Mouse (Mus musculus): ENCODE results near the gene Copz2. TPM values are rescaled to one million over a fixed set of nuclear protein-coding genes. Genes with fewer than 3 reads are reported as not detected.

Copz2 gene
- polyA plus RNA-seq, 1 experiment from 2014 or later = 86.6 TPM

GRCm38 (mm10) chr11:96859635-96860034 lies 10.0 kb downstream of the Copz2 start:
- H3K27ac ChIP-seq = no peak overlapping the region

GRCm38 (mm10) chr11:96860564-96860963 lies 10.9 kb downstream of the Copz2 start:
- H3K9me3 ChIP-seq = no peaks in the 10 kb centered on the region
- peaks cover 31% of the 10 kb centered on the region for H3K4me1 ChIP-seq
- 0 out of 2 replicates have a peak, but pooled peaks cover 9% of the 10 kb centered on the region for H3K27me3 ChIP-seq (ENCODE audit: insufficient read depth, poor library complexity, severe bottlenecking)
- WGBS = 13% methylated on average over 8 of the region's 8 CpGs
- H3K36me3 ChIP-seq = no peaks in the 10 kb centered on the region; the same call in 1 of the 2 replicates
- 0 out of 2 replicates have a peak overlapping the region, but pooled peaks have one; percentile 62 for H3K4me3 ChIP-seq
- peak overlapping the region; percentile 48; the same call in 1 of the 2 replicates for H3K27ac ChIP-seq
- DNase-seq (ENCODE audit: low spot score) = peak; percentile 91

More at GRCm38 (mm10) chr11:96859635-96860034, 10.0 kb downstream of the Copz2 start:
- H3K36me3 ChIP-seq = peaks cover 4% of the 10 kb centered on the region; the same call in 1 of the 2 replicates
- DNase-seq (ENCODE audit: low spot score) = no peak
- H3K4me1 ChIP-seq = peaks cover 31% of the 10 kb centered on the region
- 0 out of 2 replicates have a peak, but pooled peaks cover 9% of the 10 kb centered on the region for H3K27me3 ChIP-seq (ENCODE audit: insufficient read depth, poor library complexity, severe bottlenecking)
- no peaks in the 10 kb centered on the region for H3K9me3 ChIP-seq
- WGBS = 80% methylated on average over 4 of the region's 4 CpGs
- H3K4me3 ChIP-seq = no peak overlapping the region

GRCm38 (mm10) chr11:96861446-96861845 lies 11.8 kb downstream of the Copz2 start:
- Histone ChIP-seq H3K9me3 (no peaks in the 10 kb centered on the region), H3K36me3 (no peaks in the 10 kb centered on the region), H3K4me1 (peaks cover 31% of the 10 kb centered on the region), H3K27ac (peak overlapping the region; percentile 48; the same call in 1 of the 2 replicates), H3K4me3 (peak overlapping the region; percentile 62), H3K27me3 (ENCODE audit: insufficient read depth, poor library complexity, severe bottlenecking) (0 out of 2 replicates have a peak, but pooled peaks cover 6% of the 10 kb centered on the region)
- 1% methylated on average over 20 of the region's 20 CpGs for WGBS
- DNase-seq (ENCODE audit: low spot score) = no peak

- under 1% methylated on average over 31 of the region's 31 CpGs for WGBS
- Histone ChIP-seq H3K4me1 (peaks cover 31% of the 10 kb centered on the region), H3K4me3 (peak overlapping the region; percentile 62), H3K36me3 (no peaks in the 10 kb centered on the region), H3K27ac (peak overlapping the region; percentile 48; the same call in 1 of the 2 replicates), H3K27me3 (ENCODE audit: insufficient read depth, poor library complexity, severe bottlenecking) (0 out of 2 replicates have a peak, but pooled peaks cover 6% of the 10 kb centered on the region), H3K9me3 (no peaks in the 10 kb centered on the region)
- peak; percentile 97 for DNase-seq (ENCODE audit: low spot score)
Measured at GRCm38 (mm10) chr11:96861878-96862289, 12.2 kb downstream of the Copz2 start.

GRCm38 (mm10) chr11:96862534-96862933 lies 12.9 kb downstream of the Copz2 start:
- DNase-seq (ENCODE audit: low spot score) = no peak
- no peak overlapping the region for H3K27ac ChIP-seq
- 79% methylated on average over 12 of the region's 12 CpGs for WGBS
- peak overlapping the region; percentile 62; the same call in 1 of the 2 replicates for H3K4me3 ChIP-seq
- no peaks in the 10 kb centered on the region for H3K9me3 ChIP-seq
- no peaks in the 10 kb centered on the region for H3K36me3 ChIP-seq
- H3K4me1 ChIP-seq = peaks cover 29% of the 10 kb centered on the region
- H3K27me3 ChIP-seq (ENCODE audit: insufficient read depth, poor library complexity, severe bottlenecking) = 0 out of 2 replicates have a peak, but pooled peaks cover 6% of the 10 kb centered on the region

- 26% methylated on average over 26 of the region's 26 CpGs for WGBS
- H3K27ac ChIP-seq = peak overlapping the region; percentile 54; the same call in 1 of the 2 replicates
- peak overlapping the region; percentile 35 for H3K4me3 ChIP-seq
- H3K9me3 ChIP-seq = no peaks in the 10 kb centered on the region
- 0 out of 2 replicates have a peak, but pooled peaks cover 6% of the 10 kb centered on the region for H3K27me3 ChIP-seq (ENCODE audit: insufficient read depth, poor library complexity, severe bottlenecking)
- H3K36me3 ChIP-seq = no peaks in the 10 kb centered on the region
- DNase-seq (ENCODE audit: low spot score) = no peak
- H3K4me1 ChIP-seq = peaks cover 29% of the 10 kb centered on the region
Measured at GRCm38 (mm10) chr11:96863206-96863995, 13.7 kb downstream of the Copz2 start.

- Histone ChIP-seq H3K4me1 (peaks cover 21% of the 10 kb centered on the region), H3K27ac (no peak overlapping the region), H3K9me3 (no peaks in the 10 kb centered on the region), H3K36me3 (no peaks in the 10 kb centered on the region), H3K4me3 (no peak overlapping the region), H3K27me3 (ENCODE audit: insufficient read depth, poor library complexity, severe bottlenecking) (0 out of 2 replicates have a peak, but pooled peaks cover 11% of the 10 kb centered on the region)
- no peak for DNase-seq (ENCODE audit: low spot score)
- WGBS = 11% methylated on average over 5 of the region's 5 CpGs
Measured at GRCm38 (mm10) chr11:96867149-96867548, 17.5 kb downstream of the Copz2 start.

- Histone ChIP-seq H3K4me1 (peaks cover 52% of the 10 kb centered on the region), H3K9me3 (no peaks in the 10 kb centered on the region), H3K27me3 (ENCODE audit: insufficient read depth, poor library complexity, severe bottlenecking) (peaks cover 40% of the 10 kb centered on the region), H3K27ac (peak overlapping the region; percentile 86), H3K36me3 (no peaks in the 10 kb centered on the region), H3K4me3 (peak overlapping the region; percentile 32)
- DNase-seq (ENCODE audit: low spot score) = no peak
- 11% methylated on average over 24 of the region's 24 CpGs for WGBS
Measured at GRCm38 (mm10) chr11:96872441-96873379, 23.0 kb downstream of the Copz2 start.

- no peaks in the 10 kb centered on the region for H3K9me3 ChIP-seq
- WGBS = 18% methylated on average over 11 of the region's 11 CpGs
- no peak for DNase-seq (ENCODE audit: low spot score)
- H3K27ac ChIP-seq = peak overlapping the region; percentile 86
- H3K36me3 ChIP-seq = no peaks in the 10 kb centered on the region
- peak overlapping the region; percentile 32; the same call in 1 of the 2 replicates for H3K4me3 ChIP-seq
- peaks cover 46% of the 10 kb centered on the region for H3K27me3 ChIP-seq (ENCODE audit: insufficient read depth, poor library complexity, severe bottlenecking)
- peaks cover 60% of the 10 kb centered on the region for H3K4me1 ChIP-seq
Measured at GRCm38 (mm10) chr11:96873601-96874140, 24.0 kb downstream of the Copz2 start.

GRCm38 (mm10) chr11:96875270-96875669 lies 25.6 kb downstream of the Copz2 start:
- Histone ChIP-seq H3K36me3 (no peaks in the 10 kb centered on the region), H3K27ac (peak overlapping the region; percentile 74), H3K4me1 (peaks cover 72% of the 10 kb centered on the region), H3K27me3 (ENCODE audit: insufficient read depth, poor library complexity, severe bottlenecking) (peaks cover 46% of the 10 kb centered on the region), H3K9me3 (no peaks in the 10 kb centered on the region), H3K4me3 (peak overlapping the region; percentile 59)
- no peak for DNase-seq (ENCODE audit: low spot score)
- 14% methylated on average over 4 of the region's 4 CpGs for WGBS

GRCm38 (mm10) chr11:96875745-96876144 lies 26.1 kb downstream of the Copz2 start:
- Histone ChIP-seq H3K27ac (peak overlapping the region; percentile 74), H3K9me3 (no peaks in the 10 kb centered on the region), H3K4me1 (peaks cover 73% of the 10 kb centered on the region), H3K27me3 (ENCODE audit: insufficient read depth, poor library complexity, severe bottlenecking) (peaks cover 41% of the 10 kb centered on the region), H3K36me3 (no peaks in the 10 kb centered on the region), H3K4me3 (peak overlapping the region; percentile 59)
- DNase-seq (ENCODE audit: low spot score) = no peak
- WGBS = under 1% methylated on average over 35 of the region's 35 CpGs
